Mouse (Mus musculus) T-helper 2 cell (primary cell): ENCODE measurements around the gene Fam83c.

Source experiments
- in situ Hi-C: fragments of 300-600 bp; cut with MboI, MseI; formaldehyde crosslinking; loops from one replicate; pipeline ENCODE4 v1.15.1; 2025; ENCODE audit warnings: high pct_unique_total_duplicates

The Fam83c gene

DNA sequence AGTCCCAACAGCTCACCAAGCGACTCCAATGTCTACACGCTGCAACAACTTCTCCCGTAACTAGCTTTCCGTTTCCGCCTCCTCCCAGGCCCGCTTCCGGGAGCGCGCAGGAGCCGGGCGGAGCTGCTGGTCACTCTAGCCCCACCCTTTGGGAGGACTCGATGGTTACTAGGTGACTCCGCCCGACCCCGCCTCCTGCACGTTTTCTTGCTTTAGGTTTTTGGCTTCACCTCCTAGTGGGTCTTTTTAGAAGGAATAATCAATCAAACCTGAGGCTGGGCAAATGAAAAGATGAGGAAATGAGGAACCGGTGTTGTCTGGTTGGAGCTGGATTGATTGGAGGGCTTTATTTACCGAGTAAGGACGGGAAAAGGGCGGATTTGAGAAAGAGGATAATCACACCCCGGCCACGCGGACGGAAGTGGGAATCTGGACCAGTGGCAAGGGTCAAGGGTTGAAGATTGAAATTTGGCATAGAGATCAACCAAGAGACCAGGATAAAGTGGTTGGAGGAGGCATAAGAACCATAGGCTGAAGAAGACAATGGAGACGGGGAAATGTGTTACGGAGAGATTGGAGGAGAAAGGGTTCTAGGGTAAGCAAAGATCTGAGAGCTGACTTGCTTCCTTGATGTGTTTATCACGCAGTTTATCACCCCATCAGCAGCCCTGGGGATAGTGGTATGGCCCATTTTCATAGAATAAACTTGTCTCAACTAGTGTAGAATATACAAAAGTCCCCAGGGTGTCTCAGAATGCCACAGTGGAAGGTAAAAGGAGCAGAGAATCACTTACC is 7.8 kb downstream of the Fam83c start, which contains the start of gene Eif6:
Gene Eif6 (minus strand): TSS at position 296 of the 795 bp plus-strand sequence.
- in situ Hi-C loops: no loop called here

DNA sequence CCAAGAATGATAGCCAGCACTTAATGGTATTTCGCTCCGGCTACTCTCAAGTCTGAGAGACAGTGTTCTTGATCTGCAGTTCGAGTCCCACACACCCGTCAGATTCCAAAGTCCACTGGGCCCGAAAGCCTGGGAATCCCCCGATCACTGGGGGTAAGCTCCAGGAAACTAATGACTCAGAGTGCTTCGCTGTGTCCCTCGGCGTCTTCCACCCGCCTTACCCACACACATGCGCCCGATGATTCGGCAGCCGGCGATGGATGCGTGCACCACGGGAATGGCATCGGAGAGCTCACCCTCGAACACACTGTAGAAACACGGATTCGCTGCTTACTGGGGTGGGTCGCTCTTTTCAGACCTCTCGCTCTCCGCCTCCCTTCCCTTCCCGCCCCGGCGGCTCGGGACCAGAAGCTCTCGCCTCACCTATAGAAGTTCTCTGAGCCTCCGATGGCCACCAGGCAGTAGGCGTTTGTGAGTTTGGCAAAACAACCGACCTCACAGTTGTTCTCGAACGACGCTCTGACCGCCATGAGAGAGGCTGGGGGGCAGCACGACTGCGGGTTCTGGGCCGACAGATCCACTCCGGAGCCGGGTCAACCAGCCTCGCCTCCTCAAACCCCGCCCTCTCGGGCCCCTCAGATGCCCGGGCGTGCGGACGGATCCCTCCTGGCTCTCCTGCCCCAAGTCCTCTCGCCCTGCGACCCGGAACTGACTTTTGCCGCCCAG is 8.6 kb downstream of the Fam83c start:
- in situ Hi-C loops: no loop called here

DNA sequence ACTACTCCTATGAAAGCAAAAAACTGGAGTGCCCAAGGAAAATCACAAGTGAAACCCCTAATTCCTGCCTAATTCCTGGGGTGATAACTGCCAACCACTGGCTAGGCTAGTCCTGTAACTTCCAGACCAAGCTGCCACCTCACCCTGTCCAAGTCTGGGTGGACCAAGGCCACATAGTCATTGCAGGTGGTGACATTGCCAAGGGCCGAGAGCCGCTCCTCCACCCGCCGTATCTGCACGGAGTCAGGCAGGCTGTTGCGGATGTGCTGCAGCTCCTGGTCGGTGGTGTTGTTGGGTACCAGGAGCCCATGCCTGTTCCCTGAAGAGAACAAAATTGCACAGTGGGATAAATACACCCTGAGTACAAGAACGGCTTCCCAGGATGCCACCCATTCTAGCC is 10.9 kb downstream of the Fam83c start:
- in situ Hi-C loops: no loop called here

DNA sequence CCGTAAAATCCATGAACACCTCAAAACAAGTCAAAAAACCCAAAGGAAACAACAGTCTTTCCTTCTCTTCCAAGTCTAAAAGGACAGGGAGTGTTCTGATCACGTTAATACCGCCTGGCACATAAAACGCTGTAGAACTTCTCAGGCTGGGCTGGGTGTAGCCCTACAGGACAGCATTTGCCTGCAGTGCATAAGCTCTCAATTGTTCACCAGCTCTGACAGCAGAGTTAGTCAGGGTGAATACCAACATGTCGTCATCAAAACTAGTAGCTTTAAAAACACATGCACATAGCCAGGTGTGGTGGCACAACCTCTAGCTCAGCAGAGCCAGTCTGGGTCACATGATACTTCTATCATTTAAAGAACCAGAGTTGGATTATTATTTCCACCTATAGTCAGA is 13.9 kb downstream of the Fam83c start:
- in situ Hi-C loops: no loop called here

DNA sequence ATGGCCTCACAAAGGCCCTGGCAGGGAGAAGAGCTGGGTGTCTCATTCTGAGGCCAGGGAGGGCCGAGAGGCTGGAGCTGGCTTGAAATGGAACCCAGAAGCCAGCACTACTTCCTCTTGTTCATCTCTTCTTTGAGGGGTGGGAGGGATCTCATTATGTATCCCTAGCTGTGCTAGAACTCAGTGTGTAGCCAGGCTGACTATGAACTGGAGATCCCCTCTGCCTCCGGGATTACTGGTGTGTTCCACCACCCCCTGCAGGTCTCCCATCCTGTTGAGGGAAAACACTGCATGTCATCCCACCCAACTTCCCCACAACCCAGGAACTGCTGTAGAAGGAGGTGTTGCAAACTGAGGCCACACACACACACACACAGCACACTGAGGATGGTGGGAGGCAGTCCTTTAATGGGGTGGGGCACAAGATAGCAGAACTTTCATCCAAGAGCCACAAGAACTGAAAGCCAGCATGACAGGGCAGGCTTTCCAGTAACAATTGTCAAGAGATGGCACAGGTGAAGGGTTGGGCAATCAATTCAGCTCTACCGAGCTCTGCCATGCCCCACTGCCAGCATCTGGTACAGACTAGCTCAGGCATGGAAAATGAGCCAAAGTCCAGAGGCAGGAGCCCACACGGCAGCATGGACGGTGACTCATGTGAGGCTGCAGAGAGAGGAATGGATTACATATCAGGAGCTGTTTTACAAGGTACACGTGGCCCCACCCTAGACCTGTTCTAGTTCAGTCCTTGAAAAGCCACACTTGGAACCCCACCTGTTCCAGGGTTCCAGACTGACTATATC is 15.0 kb downstream of the Fam83c start:
- in situ Hi-C loops: no loop called here

DNA sequence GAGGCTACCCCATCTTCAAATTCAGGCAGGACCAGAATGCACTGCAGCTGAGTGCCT is 15.4 kb downstream of the Fam83c start, which contains the start of gene BC029722:
Gene BC029722 (minus strand): TSS at position 35 of the 57 bp plus-strand sequence.
- in situ Hi-C loops: no loop called here

DNA sequence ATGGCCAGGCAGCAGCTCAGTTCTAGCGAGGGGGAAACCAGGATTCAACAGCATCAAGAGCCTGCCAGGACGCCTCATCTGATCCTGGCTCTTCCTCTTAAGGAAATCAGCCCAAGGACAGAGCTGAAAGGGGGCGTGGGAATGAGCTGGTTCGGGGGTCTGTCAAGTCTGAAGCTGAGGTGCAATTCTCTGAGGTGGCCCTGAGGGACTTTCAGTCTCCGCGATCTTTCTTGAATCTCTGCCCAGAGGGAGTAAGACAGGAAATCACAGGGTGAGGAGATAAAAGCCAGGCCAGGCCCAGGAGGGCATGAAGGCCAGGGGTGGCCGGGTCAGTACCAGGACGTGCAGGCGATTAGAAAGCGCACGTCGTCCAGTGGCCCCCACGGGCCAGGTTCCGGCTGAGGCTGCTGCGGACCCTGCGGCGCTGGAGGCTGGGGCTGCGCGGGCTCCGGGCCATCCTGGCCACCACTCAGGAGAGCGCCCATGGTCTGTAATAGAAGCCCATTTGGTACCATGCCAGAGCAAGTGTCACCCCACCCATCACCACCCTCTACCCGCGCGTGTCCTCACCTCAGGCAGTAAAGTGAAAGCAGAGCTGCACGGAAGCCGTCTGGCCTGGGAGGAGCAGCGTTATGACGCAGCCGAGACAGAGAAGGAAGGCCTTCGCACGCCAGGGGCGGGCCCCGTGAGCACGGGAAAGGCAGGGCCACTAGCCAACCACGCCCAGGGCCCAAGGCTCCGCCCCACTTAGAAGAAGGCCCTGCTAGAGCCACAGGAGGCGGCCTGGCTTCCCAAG is 15.9 kb downstream of the Fam83c start:
- in situ Hi-C loops: no loop called here

DNA sequence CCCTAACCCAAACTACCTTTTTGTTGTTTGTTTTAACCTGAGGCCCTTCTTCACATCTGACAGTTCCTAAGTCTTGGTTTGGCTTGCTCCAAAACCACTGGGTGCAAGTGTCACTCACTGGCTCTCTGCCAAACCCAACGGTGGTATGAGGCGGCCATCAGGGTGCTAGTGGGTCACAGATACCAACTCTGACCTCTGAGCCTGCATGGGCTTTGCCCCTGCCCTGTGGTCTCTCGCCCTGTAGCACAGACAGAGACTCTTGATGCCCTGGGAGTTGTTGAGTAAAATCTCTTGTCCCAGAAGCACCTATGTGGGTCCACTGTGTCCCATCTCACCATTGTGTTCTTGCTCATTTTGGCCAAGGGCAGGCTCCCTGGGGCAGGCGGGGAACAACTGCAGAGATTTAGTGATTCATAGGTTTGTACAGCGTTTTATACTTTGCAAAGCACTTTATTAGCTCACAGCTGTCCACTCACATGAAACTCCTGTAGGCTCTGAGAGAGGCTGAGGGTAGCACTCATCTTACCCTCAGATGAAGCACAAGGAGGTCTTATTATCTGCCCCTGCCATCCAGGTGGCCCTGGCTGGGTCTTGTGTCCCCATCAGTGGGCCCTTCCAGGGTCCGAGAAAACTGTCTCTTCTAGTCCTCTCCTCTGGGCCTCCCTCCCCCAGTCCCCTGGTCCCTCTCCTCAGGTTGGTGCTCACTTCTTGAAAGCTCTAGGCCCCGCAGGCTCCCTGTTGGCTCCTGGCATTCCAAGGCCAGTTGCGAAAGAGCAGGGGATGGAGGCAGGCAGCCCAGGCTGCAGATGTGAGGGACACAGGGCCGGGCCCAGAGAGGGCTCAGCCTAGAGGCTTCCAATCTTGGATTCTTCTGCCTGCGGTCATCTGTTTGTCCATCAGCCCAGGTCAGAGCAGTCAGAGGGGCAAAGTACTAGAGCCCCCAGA is 17.1 kb downstream of the Fam83c start:
- in situ Hi-C loops: no loop called here

DNA sequence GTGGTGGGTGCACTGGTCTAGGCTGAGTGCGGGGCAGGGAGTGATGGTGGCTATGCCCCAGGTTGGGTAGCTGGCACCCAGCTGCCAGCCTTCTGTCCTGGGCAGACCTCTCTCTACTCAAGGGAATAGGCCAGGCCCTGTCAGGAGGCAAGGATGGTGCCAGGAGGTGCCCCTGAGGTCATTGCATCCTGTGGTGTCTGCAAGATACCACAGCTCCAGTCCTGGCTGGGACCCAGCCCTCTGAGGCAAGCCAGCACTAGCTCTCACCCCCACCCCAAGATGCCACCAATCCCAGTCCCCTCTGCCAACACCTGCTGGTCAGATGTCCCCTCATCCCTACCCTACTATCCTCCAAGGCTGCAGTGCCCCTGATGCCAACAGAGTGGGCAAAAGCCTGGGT is 18.5 kb downstream of the Fam83c start:
- in situ Hi-C loops: no loop called here

DNA sequence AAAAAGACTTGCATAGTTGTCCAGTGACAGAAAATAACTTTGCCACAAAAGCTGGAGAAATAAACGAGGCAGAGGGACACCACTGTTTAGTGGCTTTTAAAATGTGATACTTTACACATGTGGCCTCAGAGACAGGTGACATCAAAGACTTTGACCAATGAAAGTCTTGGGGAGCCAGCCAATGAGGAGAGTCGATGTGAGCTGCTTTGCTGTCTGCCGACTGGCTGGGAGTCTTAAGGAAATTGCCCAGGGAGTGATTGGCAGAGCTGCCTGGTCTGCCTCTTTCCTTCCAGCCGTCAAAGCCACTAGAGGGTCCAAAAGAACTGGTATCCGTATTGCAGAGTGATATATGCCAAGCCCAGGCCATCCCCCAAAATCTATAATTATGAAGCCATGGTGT is 19.8 kb downstream of the Fam83c start:
- in situ Hi-C loops: no loop called here

DNA sequence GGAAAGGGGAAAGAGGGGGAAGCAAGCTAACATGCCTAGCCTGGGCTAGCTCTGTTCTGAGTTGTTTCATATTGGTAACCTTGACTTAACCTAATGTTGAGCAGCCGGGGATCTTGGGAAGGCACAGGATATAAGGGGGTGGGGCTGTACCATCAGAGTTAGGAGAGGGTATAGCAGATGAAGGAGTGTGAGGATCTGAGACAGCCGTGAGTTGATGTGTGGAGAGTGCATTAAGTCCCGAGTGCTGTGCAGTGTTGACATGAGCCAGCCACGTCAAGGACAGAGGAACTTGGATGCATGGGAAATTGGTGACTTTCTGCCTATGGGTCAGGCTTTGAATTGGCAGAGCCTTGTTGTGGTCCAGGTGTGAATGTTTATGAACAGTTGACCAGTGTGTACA is 22.0 kb downstream of the Fam83c start:
- in situ Hi-C loops: no loop called here

DNA sequence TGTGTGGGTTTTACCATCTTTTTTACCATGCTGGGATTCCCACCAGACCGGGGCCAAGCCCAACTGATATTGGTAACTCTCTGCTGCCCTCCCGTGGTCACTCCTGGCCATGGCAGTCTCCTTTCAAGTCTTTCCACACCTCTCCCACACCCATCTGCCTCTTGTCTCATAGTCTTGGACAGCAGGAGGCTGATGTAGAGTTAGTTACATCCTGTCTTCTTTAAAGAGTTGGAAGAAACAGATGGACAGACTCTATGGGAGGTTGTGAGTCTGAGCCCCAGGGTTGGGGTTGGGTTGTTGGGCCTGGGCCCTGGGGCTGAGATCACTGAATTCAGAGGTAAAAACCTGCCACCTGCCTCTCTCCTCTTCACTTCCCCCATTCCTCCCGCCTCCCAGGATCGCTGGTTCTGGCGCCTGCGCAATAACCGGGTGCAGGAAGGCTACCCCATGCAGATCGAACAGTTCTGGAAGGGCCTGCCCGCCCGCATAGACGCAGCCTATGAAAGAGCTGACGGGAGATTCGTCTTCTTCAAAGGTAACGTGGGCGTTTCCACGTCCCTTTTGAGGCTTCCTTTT is 22.7 kb downstream of the Fam83c start:
- in situ Hi-C loops: no loop called here

DNA sequence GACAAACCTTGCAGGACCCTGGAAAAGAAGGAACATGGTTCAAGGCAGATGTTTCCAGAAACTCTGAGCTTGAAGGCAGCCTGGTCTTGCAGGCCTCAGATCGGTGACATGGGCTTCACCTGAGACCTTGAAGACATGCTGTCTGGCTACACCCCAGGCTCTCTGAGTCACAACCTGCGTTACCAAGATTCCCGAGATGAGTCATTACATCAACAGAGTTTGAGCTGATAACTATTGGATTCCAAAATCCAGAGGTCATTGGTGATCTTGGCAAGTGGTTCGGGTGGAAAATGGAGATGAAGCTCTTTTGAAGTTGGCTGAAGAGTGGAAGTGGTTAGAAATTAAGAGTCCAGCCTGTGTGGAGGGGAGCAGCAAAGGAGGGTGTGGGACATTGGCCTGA is 25.0 kb downstream of the Fam83c start:
- in situ Hi-C loops: no loop called here

DNA sequence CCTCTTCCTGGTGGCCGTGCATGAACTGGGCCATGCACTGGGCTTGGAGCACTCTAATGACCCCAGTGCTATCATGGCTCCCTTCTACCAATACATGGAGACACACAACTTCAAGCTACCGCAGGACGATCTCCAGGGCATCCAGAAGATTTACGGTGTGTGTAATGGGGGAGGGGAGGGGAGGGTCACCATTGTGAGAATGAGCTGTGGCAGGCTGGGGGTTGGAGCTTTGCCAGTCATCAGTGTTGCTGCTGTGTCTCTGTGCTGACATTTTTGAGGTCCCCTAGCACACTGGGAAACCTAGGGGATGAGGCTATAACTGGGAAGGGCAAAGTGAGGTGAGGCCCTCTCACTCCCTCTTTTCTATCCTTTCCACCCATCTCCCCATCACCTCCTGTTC is 27.2 kb downstream of the Fam83c start:
- in situ Hi-C loops: no loop called here

DNA sequence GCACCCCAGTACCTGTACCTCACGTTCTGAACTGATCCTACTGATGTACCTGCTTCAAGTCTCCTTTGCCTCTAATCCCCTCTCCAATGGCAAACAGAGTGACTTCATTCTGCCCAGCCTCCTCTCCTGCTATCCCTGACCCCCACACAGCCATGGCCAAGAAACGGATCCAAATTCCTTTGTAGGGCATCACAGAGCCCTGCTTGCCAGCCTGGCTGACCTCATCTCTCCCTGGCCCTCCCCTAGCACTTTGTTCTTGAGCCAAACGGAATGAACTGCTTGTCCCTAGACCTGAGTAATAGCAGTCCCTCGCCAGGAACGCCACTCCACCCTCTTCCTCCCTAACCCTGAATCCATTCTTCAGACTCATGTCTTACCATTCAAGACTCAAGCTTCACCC is 28.1 kb downstream of the Fam83c start:
- in situ Hi-C loops: no loop called here

DNA sequence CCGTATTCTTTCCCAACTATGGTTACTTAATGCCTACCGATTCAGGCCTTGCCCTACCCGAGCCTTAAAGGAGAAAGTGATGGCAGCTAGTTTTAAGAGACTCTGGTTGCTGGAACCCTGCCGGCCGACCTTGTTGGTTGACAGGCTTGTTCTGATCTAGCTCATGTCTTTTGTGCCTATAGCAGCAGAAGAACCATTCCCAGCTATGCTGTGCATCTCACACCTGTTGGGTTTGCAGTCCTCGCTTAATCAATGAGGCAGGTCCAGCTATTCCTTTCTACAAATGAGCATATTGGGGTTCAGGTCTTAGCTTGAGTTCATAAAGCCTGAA is 28.8 kb downstream of the Fam83c start:
- in situ Hi-C loops: no loop called here

DNA sequence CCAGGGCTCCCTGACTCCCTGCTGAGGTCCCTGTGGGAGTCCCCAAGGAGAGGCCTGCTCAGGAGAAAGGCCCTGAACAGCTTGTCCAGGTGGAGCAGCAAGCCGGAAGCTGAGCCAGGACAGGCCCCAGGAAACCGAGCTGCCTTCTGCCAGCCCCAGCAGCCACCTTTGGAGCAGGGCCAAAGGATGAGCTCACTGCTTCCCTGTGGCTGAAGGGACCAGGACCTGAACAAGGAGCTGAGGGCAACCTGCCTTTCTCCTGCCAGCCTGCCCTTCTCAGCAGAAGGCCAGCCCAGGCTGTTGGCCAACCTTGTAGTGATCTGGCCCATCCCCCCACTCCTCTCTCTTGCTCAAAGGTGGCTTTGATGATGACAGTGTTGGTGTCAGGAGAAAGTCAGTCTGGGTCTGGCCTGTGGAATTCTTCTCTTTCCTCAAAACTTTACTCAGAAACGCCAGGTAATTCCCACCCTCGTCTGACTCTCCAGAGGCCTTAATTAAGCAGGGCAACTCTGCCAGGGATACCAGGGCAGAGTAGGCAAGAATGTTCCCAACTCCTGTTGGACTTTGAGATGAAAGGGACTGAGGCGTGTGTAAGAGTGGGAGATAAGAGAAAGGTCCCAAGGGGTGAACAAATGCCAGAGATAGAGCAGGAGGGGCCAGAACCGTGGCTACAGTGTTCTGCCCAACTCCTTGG is 29.3 kb downstream of the Fam83c start:
- in situ Hi-C loops: no loop called here

DNA sequence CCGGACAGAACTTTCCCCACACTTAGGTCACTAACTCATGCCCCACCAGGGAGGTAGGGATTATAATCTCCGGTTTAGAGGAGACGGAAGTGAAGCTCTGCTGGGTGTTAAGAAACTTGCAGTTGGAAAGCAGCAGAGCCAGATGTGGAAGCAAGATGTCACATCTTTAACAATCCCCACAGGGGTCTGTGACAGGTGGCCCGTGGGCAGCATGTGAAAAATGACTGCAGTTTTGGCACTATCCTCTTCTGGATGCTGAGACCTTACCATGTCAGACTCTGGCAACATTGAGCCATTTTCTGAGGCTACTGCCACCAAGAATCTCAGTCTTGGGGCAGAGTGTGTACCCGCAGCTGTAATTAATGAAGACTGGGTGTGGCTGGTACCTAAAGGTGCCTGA is 30.6 kb downstream of the Fam83c start:
- in situ Hi-C loops: no loop called here

DNA sequence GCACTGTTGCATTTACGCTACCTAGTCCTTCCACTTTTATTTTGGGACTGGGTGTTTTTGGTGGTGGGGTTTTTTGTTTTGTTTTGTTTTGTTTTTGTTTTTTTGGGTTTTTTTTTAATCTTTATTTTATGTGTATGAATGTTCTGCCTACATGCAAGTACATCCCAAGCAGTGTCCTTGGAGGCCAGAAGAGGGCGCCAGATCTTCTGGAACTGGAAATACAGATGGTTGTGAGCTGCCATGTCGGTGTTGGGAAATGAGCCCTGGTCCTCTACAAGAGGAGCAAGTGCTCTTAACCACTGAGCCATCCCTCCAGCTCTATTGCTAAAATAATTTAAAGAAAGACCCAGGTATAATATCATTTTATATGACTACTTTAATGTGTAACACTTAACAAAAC is 31.9 kb downstream of the Fam83c start:
- in situ Hi-C loops: no loop called here

DNA sequence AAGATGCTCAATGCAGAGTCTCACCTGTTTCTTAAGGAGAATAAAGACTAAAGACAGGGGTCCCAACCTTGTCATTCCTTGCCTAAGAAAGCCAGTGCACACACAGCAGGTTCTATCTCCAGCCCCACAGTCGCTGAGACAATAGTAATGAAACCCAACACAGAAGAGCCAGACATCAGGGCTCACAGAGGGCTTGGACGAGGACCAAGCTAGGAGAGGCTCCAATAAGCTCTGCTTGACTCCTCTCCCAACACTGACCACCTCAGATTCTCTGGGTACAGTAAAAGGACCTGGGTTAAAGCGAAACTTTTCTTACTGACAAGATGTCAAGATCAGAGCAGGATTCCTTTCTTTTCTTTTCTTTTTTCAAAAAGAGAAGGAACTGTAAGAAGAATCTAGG is 36.0 kb downstream of the Fam83c start:
- in situ Hi-C loops: no loop called here
